Mouse (Mus musculus): ENCODE data around the gene Ccdc126.

- TF ChIP-seq E2F4 (IDR thresholded peaks at IDR 0.05; ENCODE audit: insufficient replicate concordance, low read depth, low read length), result no peak
- TF ChIP-seq NELFE (IDR thresholded peaks at IDR 0.05; ENCODE audit: low read depth, low read length), result no peak
- no peak for TF ChIP-seq MXI1 (IDR thresholded peaks at IDR 0.05; ENCODE audit: low read depth, low read length)
- no peak for TF ChIP-seq CHD1 (IDR thresholded peaks at IDR 0.05; ENCODE audit: low read depth, low read length)
- no peak for TF ChIP-seq CTCF (conservative IDR thresholded peaks at IDR 0.05 in 1 of 2, IDR thresholded peaks at IDR 0.05 in 1 of 2; ENCODE audit: low read depth in 2 of 2, low read length in 2 of 2)
- no peak for TF ChIP-seq SIN3A (IDR thresholded peaks at IDR 0.05; ENCODE audit: low read length)
- TF ChIP-seq NRF1 (IDR thresholded peaks at IDR 0.05; ENCODE audit: low read depth, low read length), result no peak
- TF ChIP-seq IRF4 (IDR thresholded peaks at IDR 0.05; ENCODE audit: low read depth, low read length), result no peak
Observed at GRCm38 (mm10) chr6:49280942-49281341, 38.1 kb upstream of the Ccdc126 start.

All from CH12.LX (cell line).